Mouse (Mus musculus): ENCODE results near the gene Acy3. TPM values are rescaled to one million over a fixed set of nuclear protein-coding genes. Genes with fewer than 3 reads are reported as not detected.

Gene Acy3
- total RNA-seq, 4 experiments from 2014 or later, result 2.9 to 5.0 (median 4.5) TPM

Other genes starting within 250 kb of the Acy3 start
- 10 to 100 TPM; 46.2 to 53.0 (median 50.5) TPM for gene Kmt5b, start 219.1 kb upstream of the Acy3 start, total RNA-seq (2022)
- gene Chka, start 134.8 kb upstream of the Acy3 start, total RNA-seq (2022), result 10 to 100 TPM; 68.4 to 87.2 (median 76.7) TPM
- gene Tcirg1, start 79.4 kb upstream of the Acy3 start, total RNA-seq (2022), result 10 to 100 TPM; 14.9 to 26.1 (median 21.5) TPM
- 100 to 1,000 TPM; 136 to 159 (median 145) TPM for gene Ndufs8, start 73.8 kb upstream of the Acy3 start, total RNA-seq (2022)
- 1 to 10 TPM; 3.4 to 5.5 (median 5.1) TPM for gene Aldh3b1, start 56.8 kb upstream of the Acy3 start, total RNA-seq (2022)
- 10 to 100 TPM; 13.4 to 30.8 (median 20.0) TPM for gene Unc93b1, start 51.4 kb upstream of the Acy3 start, total RNA-seq (2022)
- gene Aldh3b3, start 27.9 kb upstream of the Acy3 start, total RNA-seq (2022), result under 1 TPM in 2 of 4 experiments, not detected in 2; 0.44 to 0.50 TPM
- 1 to 10 TPM in 1 of 4 experiments, under 1 TPM in 3; 0.80 to 1.3 (median 0.91) TPM for gene Aldh3b2, start 14.2 kb upstream of the Acy3 start, total RNA-seq (2022)
- gene Tbx10, start 6.2 kb downstream of the Acy3 start, total RNA-seq (2022), result not detected
- gene Nudt8, start 14.0 kb downstream of the Acy3 start, total RNA-seq (2022), result 10 to 100 TPM in 1 of 4 experiments, 1 to 10 TPM in 3; 7.4 to 10.5 (median 8.9) TPM
- gene Gm49405, start 14.1 kb downstream of the Acy3 start, total RNA-seq (2022), result 1 to 10 TPM in 2 of 4 experiments, under 1 TPM in 2; 0.76 to 1.3 (median 1.1) TPM
- gene Doc2g, start 16.7 kb downstream of the Acy3 start, total RNA-seq (2022), result 10 to 100 TPM in 1 of 4 experiments, 1 to 10 TPM in 3; 3.9 to 11.7 (median 4.1) TPM
- 100 to 1,000 TPM; 243 to 273 (median 258) TPM for gene Ndufv1, start 26.2 kb downstream of the Acy3 start, total RNA-seq (2022)
- gene Gstp1, start 51.4 kb downstream of the Acy3 start, total RNA-seq (2022), result 100 to 1,000 TPM; 405 to 436 (median 416) TPM
- gene Gstp2, start 59.5 kb downstream of the Acy3 start, total RNA-seq (2022), result 10 to 100 TPM; 43.0 to 73.3 (median 55.7) TPM
- not detected for gene Gstp3, start 73.0 kb downstream of the Acy3 start, total RNA-seq (2022)
- gene Cabp2, start 95.0 kb downstream of the Acy3 start, total RNA-seq (2022), result not detected
- 10 to 100 TPM; 20.2 to 28.9 (median 23.4) TPM for gene Cdk2ap2, start 110.6 kb downstream of the Acy3 start, total RNA-seq (2022)
- gene Pitpnm1, start 113.4 kb downstream of the Acy3 start, total RNA-seq (2022), result 100 to 1,000 TPM; 199 to 206 (median 205) TPM
- gene Aip, start 139.3 kb downstream of the Acy3 start, total RNA-seq (2022), result 100 to 1,000 TPM; 120 to 143 (median 134) TPM
- gene Gpr152, start 153.2 kb downstream of the Acy3 start, total RNA-seq (2022), result under 1 TPM in 1 of 4 experiments, not detected in 3; 0.08 TPM
- gene Cabp4, start 157.5 kb downstream of the Acy3 start, total RNA-seq (2022), result under 1 TPM in 3 of 4 experiments, not detected in 1; 0.17 to 0.37 (median 0.34) TPM
- 10 to 100 TPM; 86.9 to 98.0 (median 92.5) TPM for gene Coro1b, start 162.0 kb downstream of the Acy3 start, total RNA-seq (2022)
- gene Ptprcap, start 167.0 kb downstream of the Acy3 start, total RNA-seq (2022), result 1 to 10 TPM; 1.6 to 2.2 (median 1.8) TPM
- gene Rps6kb2, start 176.8 kb downstream of the Acy3 start, total RNA-seq (2022), result 10 to 100 TPM; 28.6 to 39.6 (median 34.1) TPM
- 10 to 100 TPM; 12.6 to 15.0 (median 13.4) TPM for gene Carns1, start 188.9 kb downstream of the Acy3 start, total RNA-seq (2022)
- 1 to 10 TPM; 1.6 to 3.3 (median 2.7) TPM for gene Tbc1d10c, start 204.7 kb downstream of the Acy3 start, total RNA-seq (2022)
- 100 to 1,000 TPM; 310 to 356 (median 326) TPM for gene Ppp1ca, start 205.5 kb downstream of the Acy3 start, total RNA-seq (2022)
- 10 to 100 TPM in 3 of 4 experiments, 1 to 10 TPM in 1; 9.9 to 12.1 (median 11.0) TPM for gene Rad9a, start 215.1 kb downstream of the Acy3 start, total RNA-seq (2022)
- gene Clcf1, start 227.7 kb downstream of the Acy3 start, total RNA-seq (2022), result 1 to 10 TPM in 2 of 4 experiments, under 1 TPM in 2; 0.65 to 2.4 (median 1.2) TPM
- not detected for gene AC109138.7, start 227.8 kb downstream of the Acy3 start, total RNA-seq (2022)
- gene Pold4, start 245.3 kb downstream of the Acy3 start, total RNA-seq (2022), result 10 to 100 TPM; 16.1 to 23.6 (median 22.1) TPM